Mouse (Mus musculus) embryo, embryonic 10 days (tissue): ENCODE measurements at regions not wholly inside any gene's neighbourhood (a gene's known extent, or its start where the extent isn't known, plus 50 kb on each side); places are given as distances from the start of the nearest gene placed in this dataset.

Experiments
- DNase-seq: peaks from one replicate; pipeline ENCODE4 v3.0.0-alpha.2; 2015; ENCODE audit warnings: low spot score

- peak; percentile 74 for DNase-seq
Observed at GRCm38 (mm10) chr5:47115882-47116281, 867.1 kb upstream of the Slit2 start.

- DNase-seq: no peak
Observed at GRCm38 (mm10) chr5:47095703-47096102, 887.2 kb upstream of the Slit2 start.

DNA sequence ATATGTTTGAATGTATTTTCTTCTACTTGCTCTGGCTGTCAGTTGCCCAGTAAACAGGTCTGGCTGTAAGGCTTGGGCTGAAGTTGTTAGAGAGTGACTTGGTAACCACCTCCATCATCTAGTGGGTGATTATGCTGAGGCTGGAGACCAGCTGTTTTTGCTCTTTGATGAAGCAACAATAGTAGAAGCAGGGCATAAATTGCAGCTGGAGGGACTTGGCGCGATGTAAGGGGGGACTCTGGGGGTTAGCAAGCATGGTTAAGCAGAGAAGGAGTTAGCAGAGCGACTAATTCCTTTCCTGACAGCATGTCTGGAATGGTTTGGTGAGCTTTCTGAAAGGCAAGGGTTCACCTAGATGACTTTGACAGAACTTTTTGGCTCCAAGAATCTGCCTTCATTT, 930.0 kb upstream of the Slit2 start:
- DNase-seq: peak; percentile 13

DNA sequence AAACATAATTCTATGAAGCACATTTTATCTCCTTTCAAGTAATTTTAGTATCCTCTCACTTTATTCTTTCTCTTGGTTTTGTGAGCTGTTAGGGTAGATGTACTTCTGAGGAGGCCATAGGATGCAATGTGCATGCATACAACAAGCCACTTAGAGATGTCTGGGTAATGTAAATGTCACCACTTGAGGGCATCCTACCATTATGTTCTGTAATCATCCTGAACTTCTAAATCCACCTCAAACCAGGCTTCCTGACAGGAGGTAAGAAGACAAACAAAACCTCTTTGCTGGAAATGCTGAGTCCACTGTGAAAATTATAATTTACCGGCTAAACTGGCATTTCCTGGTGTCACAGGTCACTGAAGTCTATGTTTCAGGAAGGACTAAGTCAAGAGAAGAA, 946.2 kb upstream of the Slit2 start:
- peak; percentile 71 for DNase-seq

DNA sequence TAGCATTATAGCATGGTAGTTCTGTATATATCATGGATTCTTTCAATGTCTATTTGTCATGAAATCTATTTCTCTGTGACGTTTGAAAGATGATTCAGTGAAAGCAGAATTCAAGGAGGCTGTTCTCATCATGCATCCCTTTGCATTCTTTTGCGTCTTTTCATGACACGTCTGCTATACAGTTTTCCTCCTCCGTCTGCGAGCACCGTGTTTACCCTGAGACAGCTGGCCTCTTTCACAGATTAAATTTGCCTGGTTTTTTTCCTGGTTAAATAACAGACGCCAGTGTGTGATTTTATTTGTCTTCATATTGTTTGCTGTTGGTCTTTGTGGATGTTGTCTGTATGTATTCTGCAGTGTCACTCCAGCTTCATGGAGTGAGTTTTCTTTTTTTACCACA, 948.9 kb upstream of the Slit2 start:
- DNase-seq: no peak

GRCm38 (mm10) chr5:47014351-47014750, 968.6 kb upstream of the Slit2 start:
- DNase-seq: peak; percentile 71

GRCm38 (mm10) chr5:46992557-46992956, 990.4 kb upstream of the Slit2 start:
- no peak for DNase-seq

DNA sequence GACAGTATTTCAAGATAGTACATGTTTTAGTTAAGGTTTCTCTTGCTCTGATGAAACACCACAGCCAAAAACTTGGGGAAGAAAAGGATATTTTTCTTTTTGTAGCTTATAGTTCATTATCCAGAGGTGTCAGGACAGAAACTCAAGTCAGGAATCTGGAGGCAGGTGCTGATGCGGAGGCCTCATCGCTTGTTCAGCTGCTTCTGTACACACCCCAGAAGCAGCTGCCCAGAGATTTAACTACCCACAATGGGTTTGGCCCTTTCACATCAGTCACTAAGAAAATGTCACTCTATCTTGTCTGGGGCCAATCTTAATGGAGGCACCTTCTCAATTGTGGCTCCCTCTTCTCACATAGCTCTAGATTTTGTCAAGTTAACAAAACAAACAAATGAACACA, 996.4 kb upstream of the Slit2 start:
- DNase-seq: no peak

DNA sequence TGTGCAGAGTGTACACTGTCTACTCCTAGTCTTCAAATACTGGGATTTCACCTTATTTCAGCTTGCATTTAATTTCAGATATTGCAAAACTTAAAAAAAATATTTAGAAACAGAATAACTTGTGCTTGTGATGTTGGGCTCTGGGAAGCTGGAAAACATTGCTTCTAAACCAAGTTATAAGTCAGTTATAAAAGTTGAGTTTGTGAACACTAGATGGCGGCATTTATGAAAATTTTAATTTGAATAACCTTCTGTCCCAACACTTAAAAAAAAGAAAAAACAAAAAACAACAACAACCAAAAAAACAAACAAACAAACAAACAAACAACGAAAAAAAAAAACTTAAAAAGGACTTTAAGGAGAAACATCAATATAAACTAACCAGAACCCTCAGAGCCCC, 1002.6 kb upstream of the Slit2 start:
- no peak for DNase-seq

GRCm38 (mm10) chr5:46968870-46969436, 1014.0 kb upstream of the Slit2 start:
- DNase-seq: no peak

GRCm38 (mm10) chr5:46960749-46961148, 1022.2 kb upstream of the Slit2 start:
- no peak for DNase-seq

- no peak for DNase-seq
Observed at GRCm38 (mm10) chr5:46926324-46926723, 1056.6 kb upstream of the Slit2 start.

DNA sequence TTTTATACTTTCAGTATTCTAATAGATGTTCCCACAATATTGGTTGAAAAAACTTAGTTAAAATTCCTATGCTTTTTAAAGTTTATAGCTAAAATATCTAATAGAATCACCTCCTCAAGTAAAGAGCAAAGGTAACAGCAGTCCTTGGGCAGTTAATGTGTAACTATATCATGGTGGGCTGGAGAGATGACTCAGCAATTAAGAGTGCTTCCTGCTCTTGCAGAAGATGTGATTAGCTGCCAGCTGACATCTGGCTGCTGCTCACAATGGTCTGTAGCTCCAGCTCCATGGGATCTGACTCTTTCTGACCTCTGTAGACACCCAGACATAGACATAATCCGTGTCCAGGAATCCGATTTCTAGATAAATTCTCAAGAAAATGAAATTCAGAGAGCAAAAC, 1044.5 kb upstream of the Lcorl start:
- peak; percentile 29 for DNase-seq

DNA sequence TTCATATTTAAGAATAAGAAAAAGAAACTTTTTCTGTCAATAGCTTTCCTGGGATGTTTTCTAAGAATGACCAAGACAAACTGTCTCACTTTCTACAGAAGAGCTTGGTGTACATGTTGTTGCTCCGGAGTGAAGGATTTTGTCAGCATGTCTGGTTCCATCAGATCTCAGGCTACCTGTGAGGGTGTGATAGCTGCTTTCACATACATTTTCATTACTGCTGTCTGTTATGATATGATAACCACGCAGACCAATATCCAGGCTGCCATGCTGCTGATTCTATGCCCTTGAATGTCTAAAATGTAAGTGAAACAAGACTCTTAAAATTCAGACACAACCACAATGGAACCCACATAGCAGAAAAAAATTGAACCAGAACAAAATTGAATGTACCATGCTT, 1036.6 kb upstream of the Lcorl start:
- no peak for DNase-seq

GRCm38 (mm10) chr5:46883956-46884355, 1026.5 kb upstream of the Lcorl start:
- DNase-seq: no peak

DNA sequence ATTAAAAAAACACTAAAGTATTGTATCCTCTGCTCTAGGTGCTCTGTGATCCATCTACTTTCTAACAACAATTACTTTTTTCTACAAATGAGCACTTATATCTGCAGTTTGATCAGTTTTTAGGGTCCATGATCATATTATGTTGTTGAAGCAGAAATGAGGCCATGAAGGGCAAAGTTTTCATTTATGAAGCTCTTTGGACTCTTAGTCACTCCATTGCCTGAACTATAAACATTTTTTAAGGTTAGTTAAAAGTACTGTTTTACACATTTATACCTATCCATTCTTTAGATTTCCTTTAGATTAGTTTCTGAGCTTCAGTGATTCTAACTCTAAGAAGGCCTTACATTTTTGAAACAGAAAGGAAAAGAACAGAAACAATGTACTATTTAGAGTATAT, 999.4 kb upstream of the Lcorl start:
- DNase-seq: no peak

DNA sequence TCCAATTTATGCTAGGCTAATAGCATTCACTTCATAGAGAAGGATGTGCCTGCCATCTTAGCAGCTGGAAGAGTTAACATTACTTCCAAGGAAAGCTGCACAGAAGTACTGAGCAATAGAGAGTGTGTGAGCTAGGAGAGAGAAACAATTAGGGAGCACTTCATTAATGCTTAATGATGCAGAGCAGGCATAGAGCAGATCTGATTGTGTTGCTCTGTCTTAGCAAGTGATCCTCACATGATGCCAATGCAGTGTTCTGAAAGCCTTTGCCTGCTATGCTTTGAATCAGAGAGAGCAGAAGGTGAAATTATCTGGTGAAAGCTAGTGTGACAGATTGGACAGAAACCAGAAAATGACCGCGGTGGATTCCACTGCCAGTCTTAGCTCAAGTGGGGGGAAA, 987.8 kb upstream of the Lcorl start:
- DNase-seq: no peak

DNA sequence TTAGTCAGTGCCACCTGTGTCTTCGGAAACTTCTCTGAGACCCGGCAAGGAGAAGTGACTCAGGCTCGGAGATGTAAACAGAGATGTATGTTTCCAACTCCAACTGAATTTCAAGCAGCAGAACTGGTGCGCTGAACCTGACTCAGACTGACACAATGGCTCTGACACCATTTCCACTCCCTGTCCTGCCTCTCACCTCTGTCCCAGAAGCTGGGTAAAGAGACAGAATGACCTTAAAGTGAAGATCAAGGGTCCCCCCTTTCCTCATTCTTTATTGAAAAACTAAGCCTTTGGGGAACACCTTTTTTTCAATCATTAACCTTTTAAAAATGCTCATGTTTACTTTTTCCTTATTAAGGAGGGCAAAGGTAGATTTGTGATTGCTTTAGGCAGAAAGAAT, 979.4 kb upstream of the Lcorl start:
- no peak for DNase-seq

GRCm38 (mm10) chr5:46830797-46831618, 973.6 kb upstream of the Lcorl start:
- peak; percentile 58 for DNase-seq

DNA sequence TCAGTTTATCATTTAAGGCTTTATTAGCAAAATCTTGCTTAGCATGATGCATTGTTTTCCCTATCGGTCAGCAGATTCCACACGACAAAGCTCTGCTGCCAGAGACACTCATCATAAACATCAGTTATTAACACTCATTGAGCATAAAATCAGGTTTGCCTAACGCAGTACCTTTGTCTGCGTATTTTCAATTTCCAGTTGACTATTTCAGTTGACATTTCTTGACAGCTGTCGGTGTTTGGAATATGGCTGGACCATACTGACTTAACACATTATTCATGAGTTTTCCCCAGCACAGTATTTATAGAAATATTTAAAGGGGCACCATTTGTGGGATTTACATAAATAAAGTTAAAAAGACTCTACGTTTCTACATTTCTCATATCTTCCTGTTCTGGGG, 972.7 kb upstream of the Lcorl start:
- DNase-seq: no peak

- no peak for DNase-seq
Observed at GRCm38 (mm10) chr5:46826381-46826780, 969.0 kb upstream of the Lcorl start.

- DNase-seq: no peak
Observed at GRCm38 (mm10) chr5:46824934-46825333, 967.5 kb upstream of the Lcorl start.

- no peak for DNase-seq
Observed at GRCm38 (mm10) chr5:46795102-46795501, 937.7 kb upstream of the Lcorl start.
